8 mouse cellular contexts compared by ENCODE assay signal in the genomic region with DNA sequence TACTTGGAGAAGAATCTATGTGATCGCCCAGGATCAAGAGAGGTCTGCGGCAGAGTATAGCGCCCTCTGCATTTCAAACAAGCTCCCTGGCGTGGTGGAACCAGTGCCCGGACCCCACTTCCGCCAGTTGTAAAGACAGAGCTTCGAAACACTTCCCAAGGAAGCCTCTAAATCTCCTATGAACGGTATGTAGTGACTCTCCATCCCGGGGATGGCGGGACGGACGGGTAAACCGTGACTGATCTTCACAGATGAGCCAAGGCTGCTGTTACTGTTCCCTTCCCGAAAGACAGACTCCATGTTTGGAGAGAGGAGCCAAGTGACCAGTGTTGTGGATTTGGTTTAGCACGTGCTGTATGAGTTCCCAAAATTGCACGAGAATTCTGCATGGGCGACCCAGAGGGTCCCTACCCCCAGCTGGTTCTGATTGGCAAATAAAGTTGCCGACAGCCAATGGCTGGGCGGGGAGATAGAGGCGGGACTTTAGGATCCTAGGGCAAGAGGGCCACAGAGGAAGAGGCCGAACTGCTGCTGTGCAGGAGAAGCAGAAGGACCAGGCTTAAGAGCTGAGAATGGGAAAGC. TPM values are rescaled to one million over a fixed set of nuclear protein-coding genes. Genes with fewer than 3 reads are reported as not detected.
DNase-seq lines count a peak whose midpoint lies in the region; ATAC-seq and TF ChIP-seq lines count a peak whose summit lies in the region.

No protein-coding gene starts in this region.

- peak overlapping the region; percentile 33 for H3K4me3 ChIP-seq in hindbrain, postnatal 0 days (ENCODE audit: low read length)
- H3K4me3 ChIP-seq in liver, embryonic 13.5 days (replicated peaks) = peak overlapping the region; percentile 50
- no peak overlapping the region for H3K4me3 ChIP-seq in myocyte

- 7% methylated on average over 21 of the region's 21 CpGs for WGBS in hindbrain, postnatal 0 days
- 2% methylated on average over 21 of the region's 21 CpGs for WGBS in liver, embryonic 13.5 days (ENCODE audit: insufficient replicate concordance)

- TF ChIP-seq CTCF in hindbrain, postnatal 0 days (IDR thresholded peaks at IDR 0.05; ENCODE audit: low read depth) = peak; percentile 62

- H3K36me3 ChIP-seq in hindbrain, postnatal 0 days (ENCODE audit: insufficient read depth, low read length) = no peaks in the 10 kb centered on the region
- H3K36me3 ChIP-seq in liver, embryonic 13.5 days = no peaks in the 10 kb centered on the region
- H3K36me3 ChIP-seq in myocyte (ENCODE audit: control insufficient read depth, insufficient read depth) = no peaks in the 10 kb centered on the region

- no peak for TF ChIP-seq POLR2A in myocyte (IDR thresholded peaks at IDR 0.05; ENCODE audit: insufficient read length, low read depth)

- intact Hi-C loops in left cerebral cortex, postnatal 4 days (cut with DNase I) = loop anchor here (10.0 kb wide), 2 partner anchors 235 to 595 kb away; no protein-coding TSS in a partner anchor
- intact Hi-C loops in left cerebral cortex, postnatal 25 days (cut with DNase I) = loop anchor here (5.0 to 10.0 kb wide), 3 partner anchors 242 to 865 kb away; no protein-coding TSS in a partner anchor

- DNase-seq in left cerebral cortex, postnatal 4 days = peak; percentile 18
- no peak for DNase-seq in left cerebral cortex, postnatal 25 days (ENCODE audit: low spot score in 2 of 2)
- DNase-seq in cerebellum, postnatal 10 days = peak; percentile 48 to 64
- DNase-seq in gastrocnemius, postnatal 10 days = peak; percentile 27
- DNase-seq in hindbrain, postnatal 0 days (ENCODE audit: low spot score) = peak; percentile 60
- peak; percentile 41 for DNase-seq in liver, embryonic 13.5 days
- DNase-seq in yolk sac, embryonic 10.5 days (ENCODE audit: low spot score) = peak; percentile 63

- H3K9ac ChIP-seq in hindbrain, postnatal 0 days (replicated peaks; ENCODE audit: low read length) = 0 out of 2 replicates have a peak overlapping the region, but pooled peaks have one; percentile 1
- H3K9ac ChIP-seq in liver, embryonic 13.5 days = peak overlapping the region; percentile 60

- no peak overlapping the region for H3ac ChIP-seq in myocyte (ENCODE audit: control insufficient read depth, insufficient read length)

- H3K27ac ChIP-seq in hindbrain, postnatal 0 days = no peak overlapping the region
- H3K27ac ChIP-seq in liver, embryonic 13.5 days = no peak overlapping the region

- H3K79me2 ChIP-seq in myocyte (ENCODE audit: control insufficient read depth, insufficient read depth) = no peaks in the 10 kb centered on the region

- peak; percentile 83 for ATAC-seq in hindbrain, postnatal 0 days
- peak; percentile 81 for ATAC-seq in liver, embryonic 13.5 days (ENCODE audit: low read depth)

- H3K4me1 ChIP-seq in hindbrain, postnatal 0 days (ENCODE audit: insufficient read depth, low read length) = no peaks in the 10 kb centered on the region
- H3K4me1 ChIP-seq in liver, embryonic 13.5 days (replicated peaks) = peaks cover 14% of the 10 kb centered on the region; the same call in 1 of the 2 replicates

- peaks cover 2% of the 10 kb centered on the region; the same call in 1 of the 2 replicates for H3K9me3 ChIP-seq in hindbrain, postnatal 0 days (ENCODE audit: low read length)
- H3K9me3 ChIP-seq in liver, embryonic 13.5 days (replicated peaks) = peaks cover 4% of the 10 kb centered on the region

- H3K4me2 ChIP-seq in hindbrain, postnatal 0 days (ENCODE audit: low read depth, low read length) = peak overlapping the region; percentile 64
- H3K4me2 ChIP-seq in liver, embryonic 13.5 days = peak overlapping the region; percentile 74
- H3K4me2 ChIP-seq in myocyte (ENCODE audit: low read depth) = peak overlapping the region; percentile 59

- no peaks in the 10 kb centered on the region for H3K27me3 ChIP-seq in hindbrain, postnatal 0 days (ENCODE audit: insufficient read depth, low read length)
- no peaks in the 10 kb centered on the region for H3K27me3 ChIP-seq in liver, embryonic 13.5 days
- no peaks in the 10 kb centered on the region for H3K27me3 ChIP-seq in myocyte (ENCODE audit: control insufficient read depth, insufficient read depth, insufficient read length)

TF ChIP-seq in myocyte, 11 proteins besides CTCF, POLR2A, EP300 and RAD21:
- no peak for TF ChIP-seq SRF (IDR thresholded peaks at IDR 0.05; ENCODE audit: control insufficient read depth, insufficient read length, low read depth)
- TF ChIP-seq TCF3 (IDR thresholded peaks at IDR 0.05; ENCODE audit: insufficient read length, low read depth) = no peak
- TF ChIP-seq MYOG (IDR thresholded peaks at IDR 0.05; ENCODE audit: control insufficient read depth in 1 of 3, insufficient read depth in 1 of 3, insufficient read length in 2 of 3, low read depth in 2 of 3) = no peak
- no peak for TF ChIP-seq USF1 (IDR thresholded peaks at IDR 0.05; ENCODE audit: low read depth)
- TF ChIP-seq MAX (IDR thresholded peaks at IDR 0.05; ENCODE audit: low read depth) = no peak
- no peak for TF ChIP-seq TCF12 (IDR thresholded peaks at IDR 0.05; ENCODE audit: insufficient read depth, poor library complexity, severe bottlenecking)
- TF ChIP-seq POLR2AphosphoS2 (IDR thresholded peaks at IDR 0.05; ENCODE audit: insufficient read length, low read depth) = no peak
- TF ChIP-seq REST (IDR thresholded peaks at IDR 0.05; ENCODE audit: insufficient read depth, insufficient read length) = no peak
- TF ChIP-seq E2F4 (IDR thresholded peaks at IDR 0.05; ENCODE audit: insufficient read depth) = no peak
- TF ChIP-seq MYOD1 (IDR thresholded peaks at IDR 0.05; ENCODE audit: control insufficient read depth in 1 of 3, insufficient read length in 2 of 3, low read depth in 2 of 3) = no peak
- TF ChIP-seq CEBPB (IDR thresholded peaks at IDR 0.05; ENCODE audit: insufficient read depth, poor library complexity, severe bottlenecking) = no peak

RNA-seq across cellular contexts. Expression of a gene that starts 48.7 kb away (rescaled TPM):
- total RNA-seq in left cerebral cortex, postnatal 4 days (2021) = 10 to 100 TPM; 26.7 to 31.7 TPM
- 10 to 100 TPM; 23.3 to 26.4 TPM for total RNA-seq in left cerebral cortex, postnatal 25 days (2021)
- 1 to 10 TPM; 8.8 TPM for total RNA-seq in gastrocnemius, postnatal 10 days (2021)
- total RNA-seq in hindbrain, postnatal 0 days (2014; rRNA removed) = 7.0 and 7.5 TPM in 2 replicates
- polyA plus RNA-seq in hindbrain, postnatal 0 days (2015; fragmentation: Nextera tagmentation; extraction: Ambion mirVana) = 17.9 and 18.9 TPM in 2 replicates
- 7.3 and 8.5 TPM in 2 replicates for polyA plus RNA-seq in liver, embryonic 13.5 days (2015; fragmentation: Nextera tagmentation; extraction: Ambion mirVana)
- 4.8 TPM for polyA plus RNA-seq in myocyte (2012; fragmentation: generic; extraction: Trizol)

RNA-seq across cellular contexts. Expression of a gene that starts 54.2 kb away (rescaled TPM):
- 100 to 1,000 TPM; 102 to 107 TPM for total RNA-seq in left cerebral cortex, postnatal 4 days (2021)
- total RNA-seq in left cerebral cortex, postnatal 25 days (2021) = 10 to 100 TPM; 79.3 to 81.5 TPM
- total RNA-seq in gastrocnemius, postnatal 10 days (2021) = 10 to 100 TPM; 12.1 to 13.8 TPM
- total RNA-seq in hindbrain, postnatal 0 days (2014; rRNA removed) = 132 and 137 TPM in 2 replicates
- polyA plus RNA-seq in hindbrain, postnatal 0 days (2015; fragmentation: Nextera tagmentation; extraction: Ambion mirVana) = 20.2 and 20.7 TPM in 2 replicates
- polyA plus RNA-seq in liver, embryonic 13.5 days (2015; fragmentation: Nextera tagmentation; extraction: Ambion mirVana) = 0.38 and 0.50 TPM in 2 replicates
- not detected for polyA plus RNA-seq in myocyte (2012; fragmentation: generic; extraction: Trizol)

Comparison
In these comparisons a context has a peak if more than half of its experiments do, and no peak if none do; other contexts are left out.
1. DNase-seq: peak in left cerebral cortex, postnatal 4 days (single experiment), cerebellum, postnatal 10 days (2 of 2), gastrocnemius, postnatal 10 days (single experiment), hindbrain, postnatal 0 days (single experiment), liver, embryonic 13.5 days (single experiment) and yolk sac, embryonic 10.5 days (single experiment); none in left cerebral cortex, postnatal 25 days (0 of 2).
2. Peak in every context shown above with its lines, with median percentiles within 50 percentile points of each other: H3K4me2 ChIP-seq.